Mouse (Mus musculus): ENCODE measurements at regions not wholly inside any gene's neighbourhood (a gene's known extent, or its start where the extent isn't known, plus 50 kb on each side); places are given as distances from the start of the nearest gene placed in this dataset.

DNA sequence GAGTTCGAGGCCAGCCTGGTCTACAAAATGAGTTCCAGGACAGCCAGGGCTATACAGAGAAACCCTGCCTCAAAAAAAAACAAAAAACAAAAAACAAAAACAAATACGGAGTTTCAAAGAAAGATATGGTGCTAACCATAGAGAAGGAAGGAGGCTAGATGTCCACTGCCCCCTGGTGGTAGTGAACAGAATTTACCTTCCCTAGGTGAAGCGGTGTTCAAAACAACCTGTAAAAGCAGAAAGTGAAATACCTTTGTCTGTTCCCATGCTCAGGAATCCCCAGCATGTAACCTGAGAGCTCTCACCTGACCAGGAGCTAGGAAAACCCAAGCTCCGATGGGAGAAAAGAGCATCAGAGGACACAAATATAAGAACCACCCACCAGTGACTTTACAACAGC is 173.1 kb upstream of the Rhobtb1 start:
- TF ChIP-seq POLR2A (IDR thresholded peaks at IDR 0.05; ENCODE audit: borderline replicate concordance, extremely low read depth, low read depth, low read length) (no peak), CTCF (IDR thresholded peaks at IDR 0.05; ENCODE audit: insufficient read depth, low read length) (no peak)
